Mouse (Mus musculus) hindbrain, embryonic 16.5 days (tissue): Measurements from ENCODE around the gene Sema7a. TPM values are rescaled to one million over a fixed set of nuclear protein-coding genes. Genes with fewer than 3 reads are reported as not detected.

Experiments used
- ATAC-seq: fragments of 200-750 bp; cut with Nextera tagmentation; 2 replicates; pipeline ENCODE4 v1.8.0; 2017; ENCODE audit warnings: moderate TSS enrichment, moderate library complexity
- H3K27ac ChIP-seq: fragments of 300-500 bp; sonication (generic); 2 replicates; pipeline ENCODE4 v1.5.1; 2014; ENCODE audit warnings: low read depth, mild to moderate bottlenecking, control low read depth, low read length, moderate library complexity
- H3K27me3 ChIP-seq: fragments of 300-500 bp; sonication (generic); replicated peaks from 2 replicates; pipeline ENCODE4 v1.6.1; 2014; ENCODE audit warnings: low read length; ENCODE audit not compliant: control insufficient read depth, insufficient read depth
- H3K36me3 ChIP-seq: fragments of 300-500 bp; sonication (generic); 2 replicates; pipeline ENCODE4 v1.6.1; 2014; ENCODE audit warnings: mild to moderate bottlenecking, low read length, moderate library complexity, mixed read lengths; ENCODE audit not compliant: control insufficient read depth, insufficient read depth
- H3K4me1 ChIP-seq: fragments of 300-500 bp; sonication (generic); 2 replicates; pipeline ENCODE4 v1.6.1; 2014; ENCODE audit warnings: low read depth, low read length; ENCODE audit not compliant: control insufficient read depth, insufficient read depth
- H3K4me2 ChIP-seq: fragments of 300-500 bp; sonication (generic); 2 replicates; pipeline ENCODE4 v1.6.1; 2014; ENCODE audit warnings: mild to moderate bottlenecking, low read length, control low read depth, moderate library complexity
- H3K4me3 ChIP-seq: fragments of 300-500 bp; sonication (generic); 2 replicates; pipeline ENCODE4 v1.5.1; 2014; ENCODE audit warnings: mild to moderate bottlenecking, low read length, control low read depth, moderate library complexity
- H3K9ac ChIP-seq: fragments of 300-500 bp; sonication (generic); 2 replicates; pipeline ENCODE4 v1.6.1; 2014; ENCODE audit warnings: low read depth, mild to moderate bottlenecking, control low read depth, low read length, moderate library complexity
- H3K9me3 ChIP-seq: fragments of 300-500 bp; sonication (generic); 2 replicates; pipeline ENCODE4 v1.6.1; 2014; ENCODE audit warnings: mild to moderate bottlenecking, low read length, moderate library complexity; ENCODE audit not compliant: control insufficient read depth
- WGBS: fragments of 180-500 bp; shearing (Covaris S2); extraction: QIAGEN DNeasy Blood & Tissue Kit; methylation state at CpG from one replicate; pipeline ENCODE4 v1.1.7; 2014; 5-methylcytosine and 5-hydroxymethylcytosine counted together
- polyA plus RNA-seq: library from polyadenylated mRNA; unstranded; fragments of >200 nt; fragmentation: Nextera tagmentation; extraction: Ambion mirVana; gene quantifications from 2 replicates; pipeline ENCODE4 v1.2.1, GENCODE M21; 2015

The Sema7a gene
- polyA plus RNA-seq, 1 experiment from 2014 or later = 2.9 TPM

- Histone ChIP-seq H3K27me3 (no peaks in the 10 kb centered on the region), H3K36me3 (no peaks in the 10 kb centered on the region), H3K4me2 (peak overlapping the region; percentile 42), H3K4me1 (peaks cover 7% of the 10 kb centered on the region), H3K9me3 (no peaks in the 10 kb centered on the region), H3K9ac (peak overlapping the region; percentile 33), H3K27ac (peak overlapping the region; percentile 76), H3K4me3 (peak overlapping the region; percentile 14; the same call in 1 of the 2 replicates)
- WGBS = 52% methylated on average over 12 of the region's 12 CpGs
- ATAC-seq = peak; percentile 63
These were observed 68.6 kb downstream of the Sema7a start for GRCm38 (mm10) chr9:58008336-58009014.

GRCm38 (mm10) chr9:58009015-58009362 lies 69.1 kb downstream of the Sema7a start:
- Histone ChIP-seq H3K4me2 (peak overlapping the region; percentile 42), H3K4me1 (peaks cover 7% of the 10 kb centered on the region), H3K9ac (peak overlapping the region; percentile 33), H3K27ac (peak overlapping the region; percentile 76), H3K4me3 (peak overlapping the region; percentile 14; the same call in 1 of the 2 replicates), H3K27me3 (no peaks in the 10 kb centered on the region), H3K36me3 (no peaks in the 10 kb centered on the region), H3K9me3 (no peaks in the 10 kb centered on the region)
- 2% methylated on average over 6 of the region's 6 CpGs for WGBS
- ATAC-seq = peak; percentile 87

GRCm38 (mm10) chr9:58009588-58009987 lies 69.7 kb downstream of the Sema7a start:
- ATAC-seq = no peak
- WGBS = 43% methylated on average over 3 of the region's 3 CpGs
- no peaks in the 10 kb centered on the region for H3K36me3 ChIP-seq
- peak overlapping the region; percentile 19 for H3K27ac ChIP-seq
- H3K27me3 ChIP-seq = no peaks in the 10 kb centered on the region
- H3K9me3 ChIP-seq = no peaks in the 10 kb centered on the region
- no peak overlapping the region for H3K9ac ChIP-seq
- peaks cover 7% of the 10 kb centered on the region for H3K4me1 ChIP-seq
- H3K4me3 ChIP-seq = no peak overlapping the region
- no peak overlapping the region for H3K4me2 ChIP-seq

- no peak overlapping the region for H3K27ac ChIP-seq
- no peaks in the 10 kb centered on the region for H3K9me3 ChIP-seq
- no peaks in the 10 kb centered on the region for H3K27me3 ChIP-seq
- ATAC-seq = no peak
- H3K36me3 ChIP-seq = no peaks in the 10 kb centered on the region
- 53% methylated on average over 7 of the region's 7 CpGs for WGBS
- H3K4me3 ChIP-seq = no peak overlapping the region
- H3K4me2 ChIP-seq = no peak overlapping the region
- H3K4me1 ChIP-seq = peaks cover 7% of the 10 kb centered on the region
- no peak overlapping the region for H3K9ac ChIP-seq
These were observed 71.1 kb downstream of the Sema7a start for GRCm38 (mm10) chr9:58011027-58011426.

- Histone ChIP-seq H3K9me3 (no peaks in the 10 kb centered on the region), H3K4me1 (peaks cover 7% of the 10 kb centered on the region), H3K27me3 (no peaks in the 10 kb centered on the region), H3K27ac (no peak overlapping the region), H3K9ac (no peak overlapping the region), H3K4me2 (no peak overlapping the region), H3K36me3 (no peaks in the 10 kb centered on the region), H3K4me3 (no peak overlapping the region)
- 84% methylated on average over 8 of the region's 8 CpGs for WGBS
- ATAC-seq = no peak
These were observed 71.6 kb downstream of the Sema7a start for GRCm38 (mm10) chr9:58011552-58011951.

Other genes with a start within 250 kb of the Sema7a start
- gene Edc3, start 231.6 kb upstream of the Sema7a start, polyA plus RNA-seq = 29.7 and 31.9 TPM in 2 replicates
- 57.2 and 66.1 TPM in 2 replicates for gene Clk3, start 174.3 kb upstream of the Sema7a start, polyA plus RNA-seq
- gene Arid3b, start 103.3 kb upstream of the Sema7a start, polyA plus RNA-seq = 5.4 and 8.6 TPM in 2 replicates
- 169 and 177 TPM in 2 replicates for gene Ubl7, start 29.1 kb upstream of the Sema7a start, polyA plus RNA-seq
- 1.7 and 2.4 TPM in 2 replicates for gene Cyp11a1, start 66.3 kb downstream of the Sema7a start, polyA plus RNA-seq
- gene Stra6, start 123.7 kb downstream of the Sema7a start, polyA plus RNA-seq = 11.6 and 16.4 TPM in 2 replicates
- gene Ccdc33, start 178.7 kb downstream of the Sema7a start, polyA plus RNA-seq = 0.43 and 0.79 TPM in 2 replicates